ENCODE assay signal across 21 mouse cellular contexts in genomic region chr7:46623979-46624378, GRCm38 (mm10). TPM values are rescaled to one million over a fixed set of nuclear protein-coding genes. Genes with fewer than 3 reads are reported as not detected.
"Had no signal": no experiment of that assay in that cellular context is flagged by ENCODE, and none has a peak within 500 bp of the region (broad histone marks: within the 10 kb centered on the region; RNA-seq: fewer than 3 reads in every experiment).

No protein-coding gene starts in this region.

- H3K9me3 ChIP-seq: liver, embryonic 13.5 days; neural tube, embryonic 12.5 days; neural tube, embryonic 15.5 days had no signal

- H3K4me1 ChIP-seq: liver, embryonic 13.5 days; neural tube, embryonic 12.5 days; neural tube, embryonic 15.5 days had no signal

- H3K27me3 ChIP-seq: liver, embryonic 13.5 days; neural tube, embryonic 12.5 days; neural tube, embryonic 15.5 days had no signal

- ATAC-seq: intestine, embryonic 16.5 days had no signal

- H3K27ac ChIP-seq: liver, embryonic 13.5 days; neural tube, embryonic 12.5 days; neural tube, embryonic 15.5 days had no signal

- H3K4me3 ChIP-seq: liver, embryonic 13.5 days; neural tube, embryonic 12.5 days; neural tube, embryonic 15.5 days had no signal

- H3K4me2 ChIP-seq: liver, embryonic 13.5 days; neural tube, embryonic 12.5 days; neural tube, embryonic 15.5 days had no signal

- H3K9ac ChIP-seq: liver, embryonic 13.5 days; neural tube, embryonic 12.5 days; neural tube, embryonic 15.5 days had no signal

- DNase-seq: kidney, adult 18-20 months; kidney, adult 9 months; kidney, postnatal 14 days; kidney, postnatal 4 days; layer of hippocampus, adult 9-11 months; layer of hippocampus, postnatal 36 days; liver, embryonic 13.5 days; lung, adult 2 months; lung, postnatal 14 days; lung, postnatal 4 days; midbrain, embryonic 14.5 days; thymus, adult 2 months; thymus, postnatal 14 days; thymus, postnatal 4 days had no signal

RNA-seq across cellular contexts. Expression of gene Tph1, which starts 48.4 kb away (rescaled TPM):
- total RNA-seq: liver, adult 2 months; megakaryocyte progenitor cell, adult 5-6 weeks; megakaryocyte-erythroid progenitor cell, adult 5-6 weeks had no signal
- polyA plus RNA-seq: liver, adult 2 months; liver, embryonic 13.5 days; lung, adult 2 months; neural tube, embryonic 15.5 days; spleen, adult 2 months had no signal
